Mouse (Mus musculus): ENCODE measurements at regions not wholly inside any gene's neighbourhood (a gene's known extent, or its start where the extent isn't known, plus 50 kb on each side); places are given as distances from the start of the nearest gene placed in this dataset.

- TF ChIP-seq CTCF (IDR thresholded peaks at IDR 0.05; ENCODE audit: low read depth, low read length) (no peak), EP300 (IDR thresholded peaks at IDR 0.05; ENCODE audit: insufficient read depth, low read depth, low read length) (no peak), POLR2A (IDR thresholded peaks at IDR 0.05; ENCODE audit: insufficient read depth, low read length) (no peak)
- H3K4me3 ChIP-seq (ENCODE audit: low read depth, low read length), result no peak overlapping the region
- H3K36me3 ChIP-seq (ENCODE audit: control insufficient read depth, insufficient read depth, low read length, poor library complexity, severe bottlenecking), result no peaks in the 10 kb centered on the region
- H3K4me1 ChIP-seq (ENCODE audit: control insufficient read depth, insufficient read depth, low read length), result no peaks in the 10 kb centered on the region
- H3K27ac ChIP-seq (ENCODE audit: insufficient read depth, low read length), result no peak overlapping the region
- no peak overlapping the region for H3K9ac ChIP-seq (ENCODE audit: low read depth, poor library complexity, severe bottlenecking)
- no peaks in the 10 kb centered on the region for H3K9me3 ChIP-seq (replicated peaks; ENCODE audit: control insufficient read depth, insufficient read depth, low read length, poor library complexity, severe bottlenecking)
- no peaks in the 10 kb centered on the region for H3K27me3 ChIP-seq (ENCODE audit: control insufficient read depth, insufficient read depth, low read length, poor library complexity, severe bottlenecking)
Observed at GRCm38 (mm10) chr9:63896073-63896807, 125.6 kb downstream of the Smad6 start.

- no peaks in the 10 kb centered on the region for H3K4me1 ChIP-seq (ENCODE audit: control insufficient read depth, insufficient read depth, low read length)
- H3K27ac ChIP-seq (ENCODE audit: insufficient read depth, low read length), result no peak overlapping the region
- no peak overlapping the region for H3K4me3 ChIP-seq (ENCODE audit: low read depth, low read length)
- TF ChIP-seq EP300 (IDR thresholded peaks at IDR 0.05; ENCODE audit: insufficient read depth, low read depth, low read length) (no peak), CTCF (IDR thresholded peaks at IDR 0.05; ENCODE audit: low read depth, low read length) (no peak), POLR2A (IDR thresholded peaks at IDR 0.05; ENCODE audit: insufficient read depth, low read length) (no peak)
- H3K36me3 ChIP-seq (ENCODE audit: control insufficient read depth, insufficient read depth, low read length, poor library complexity, severe bottlenecking), result no peaks in the 10 kb centered on the region
- H3K9ac ChIP-seq (ENCODE audit: low read depth, poor library complexity, severe bottlenecking), result no peak overlapping the region
- H3K27me3 ChIP-seq (ENCODE audit: control insufficient read depth, insufficient read depth, low read length, poor library complexity, severe bottlenecking), result no peaks in the 10 kb centered on the region
- H3K9me3 ChIP-seq (replicated peaks; ENCODE audit: control insufficient read depth, insufficient read depth, low read length, poor library complexity, severe bottlenecking), result 0 out of 2 replicates have a peak, but pooled peaks cover 4% of the 10 kb centered on the region
Observed at GRCm38 (mm10) chr9:63892235-63892971, 129.5 kb downstream of the Smad6 start.

- no peak overlapping the region for H3K4me3 ChIP-seq (ENCODE audit: low read depth, low read length)
- no peak overlapping the region for H3K9ac ChIP-seq (ENCODE audit: low read depth, poor library complexity, severe bottlenecking)
- H3K27me3 ChIP-seq (ENCODE audit: control insufficient read depth, insufficient read depth, low read length, poor library complexity, severe bottlenecking), result no peaks in the 10 kb centered on the region
- TF ChIP-seq CTCF (IDR thresholded peaks at IDR 0.05; ENCODE audit: low read depth, low read length) (no peak), POLR2A (IDR thresholded peaks at IDR 0.05; ENCODE audit: insufficient read depth, low read length) (no peak), EP300 (IDR thresholded peaks at IDR 0.05; ENCODE audit: insufficient read depth, low read depth, low read length) (no peak)
- H3K9me3 ChIP-seq (replicated peaks; ENCODE audit: control insufficient read depth, insufficient read depth, low read length, poor library complexity, severe bottlenecking), result 0 out of 2 replicates have a peak, but pooled peaks cover 4% of the 10 kb centered on the region
- no peaks in the 10 kb centered on the region for H3K36me3 ChIP-seq (ENCODE audit: control insufficient read depth, insufficient read depth, low read length, poor library complexity, severe bottlenecking)
- H3K4me1 ChIP-seq (ENCODE audit: control insufficient read depth, insufficient read depth, low read length), result no peaks in the 10 kb centered on the region
- H3K27ac ChIP-seq (ENCODE audit: insufficient read depth, low read length), result no peak overlapping the region
Observed at GRCm38 (mm10) chr9:63890717-63891116, 131.1 kb downstream of the Smad6 start.

- H3K4me3 ChIP-seq (ENCODE audit: low read depth, low read length), result no peak overlapping the region
- no peaks in the 10 kb centered on the region for H3K4me1 ChIP-seq (ENCODE audit: control insufficient read depth, insufficient read depth, low read length)
- no peaks in the 10 kb centered on the region for H3K27me3 ChIP-seq (ENCODE audit: control insufficient read depth, insufficient read depth, low read length, poor library complexity, severe bottlenecking)
- H3K27ac ChIP-seq (ENCODE audit: insufficient read depth, low read length), result no peak overlapping the region
- 0 out of 2 replicates have a peak, but pooled peaks cover 4% of the 10 kb centered on the region for H3K9me3 ChIP-seq (replicated peaks; ENCODE audit: control insufficient read depth, insufficient read depth, low read length, poor library complexity, severe bottlenecking)
- no peak overlapping the region for H3K9ac ChIP-seq (ENCODE audit: low read depth, poor library complexity, severe bottlenecking)
- TF ChIP-seq CTCF (IDR thresholded peaks at IDR 0.05; ENCODE audit: low read depth, low read length), result no peak
- no peak for TF ChIP-seq EP300 (IDR thresholded peaks at IDR 0.05; ENCODE audit: insufficient read depth, low read depth, low read length)
- no peak for TF ChIP-seq POLR2A (IDR thresholded peaks at IDR 0.05; ENCODE audit: insufficient read depth, low read length)
- H3K36me3 ChIP-seq (ENCODE audit: control insufficient read depth, insufficient read depth, low read length, poor library complexity, severe bottlenecking), result no peaks in the 10 kb centered on the region
Observed at GRCm38 (mm10) chr9:63889570-63889969, 131.8 kb upstream of the Smad3 start.

GRCm38 (mm10) chr9:63884971-63885370 is 127.2 kb upstream of the Smad3 start:
- H3K36me3 ChIP-seq (ENCODE audit: control insufficient read depth, insufficient read depth, low read length, poor library complexity, severe bottlenecking), result no peaks in the 10 kb centered on the region
- no peak overlapping the region for H3K27ac ChIP-seq (ENCODE audit: insufficient read depth, low read length)
- H3K4me1 ChIP-seq (ENCODE audit: control insufficient read depth, insufficient read depth, low read length), result no peaks in the 10 kb centered on the region
- TF ChIP-seq POLR2A (IDR thresholded peaks at IDR 0.05; ENCODE audit: insufficient read depth, low read length) (no peak), CTCF (IDR thresholded peaks at IDR 0.05; ENCODE audit: low read depth, low read length) (no peak), EP300 (IDR thresholded peaks at IDR 0.05; ENCODE audit: insufficient read depth, low read depth, low read length) (no peak)
- no peak overlapping the region for H3K9ac ChIP-seq (ENCODE audit: low read depth, poor library complexity, severe bottlenecking)
- H3K4me3 ChIP-seq (ENCODE audit: low read depth, low read length), result no peak overlapping the region
- H3K27me3 ChIP-seq (ENCODE audit: control insufficient read depth, insufficient read depth, low read length, poor library complexity, severe bottlenecking), result no peaks in the 10 kb centered on the region
- H3K9me3 ChIP-seq (replicated peaks; ENCODE audit: control insufficient read depth, insufficient read depth, low read length, poor library complexity, severe bottlenecking), result no peaks in the 10 kb centered on the region

Data from ES-Bruce4 (cell line).